Mouse (Mus musculus) E14TG2a.4 (cell line): ENCODE results near the gene Orm2.

ENCODE experiments used
- CTCF ChIP-seq: conservative IDR thresholded peaks from 2 replicates; pipeline ENCODE4 v1.5.1; 2014; ENCODE audit warnings: low read length
- NANOG ChIP-seq: IDR thresholded peaks from 2 replicates; pipeline ENCODE4 v1.6.1; 2014; ENCODE audit warnings: borderline replicate concordance, low read length, mixed read lengths

DNA sequence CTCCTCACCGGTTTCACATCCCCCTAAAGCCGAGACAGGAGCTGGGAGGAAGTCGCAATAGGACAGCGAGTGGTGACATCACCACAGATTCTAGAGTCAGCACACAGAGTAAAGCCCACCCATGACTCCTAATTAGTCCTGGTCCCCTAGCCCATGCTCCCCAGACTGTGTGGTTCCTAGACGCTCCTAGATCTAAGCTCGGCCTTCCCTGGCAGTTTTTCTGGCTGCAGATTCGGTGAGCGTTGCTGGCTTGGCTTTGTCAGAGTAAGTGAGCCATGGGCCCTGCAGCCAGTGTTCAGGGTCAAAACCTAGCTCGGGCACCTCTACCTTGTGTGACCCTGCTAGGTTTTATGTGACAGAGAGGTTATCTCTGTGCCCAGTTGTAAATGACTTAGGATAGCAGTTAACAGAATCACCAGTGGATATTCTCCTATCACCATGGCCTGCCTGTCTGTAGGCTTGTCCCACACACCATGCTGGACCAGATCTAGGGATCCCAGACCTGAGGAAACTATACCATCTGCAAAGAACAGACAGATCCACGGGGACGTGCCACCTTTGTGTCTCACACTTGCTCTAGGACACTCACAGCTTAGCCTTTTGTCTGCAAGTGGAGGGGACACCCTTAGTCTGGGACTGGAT, 27.8 kb downstream of the Orm2 start:
- no peak for TF ChIP-seq CTCF
- TF ChIP-seq NANOG, result no peak
